Comparison of ENCODE assay signal across 16 mouse cellular contexts in genomic region chr5:131435239-131435876, GRCm38 (mm10).
DNase-seq lines count a peak whose midpoint lies in the region; ATAC-seq and TF ChIP-seq lines count a peak whose summit lies in the region.
"Had no signal": no experiment of that assay in that cellular context is flagged by ENCODE, and none has a peak within 500 bp of the region (broad histone marks: within the 10 kb centered on the region; RNA-seq: fewer than 3 reads in every experiment).

No protein-coding gene starts in this region.

- peak; percentile 40; the same call in 1 of the 2 replicates for ATAC-seq in embryonic facial prominence, embryonic 11.5 days (replicated peaks; ENCODE audit: insufficient number of reproducible peaks, low FRiP score, low TSS enrichment, low read depth)
- ATAC-seq in hindbrain, embryonic 14.5 days (ENCODE audit: low FRiP score) = peak; percentile 54; the same call in 1 of the 2 replicates
- ATAC-seq in neural tube, embryonic 14.5 days (ENCODE audit: low read depth) = no peak
- no peak for ATAC-seq in activated CD4-positive, CD25-positive, alpha-beta regulatory T cell, adult 4 months
- no peak for ATAC-seq in lung, postnatal 0 days

- no peaks in the 10 kb centered on the region for H3K9me3 ChIP-seq in embryonic facial prominence, embryonic 11.5 days (replicated peaks; ENCODE audit: control insufficient read depth, low read length)
- H3K9me3 ChIP-seq in embryonic facial prominence, embryonic 10.5 days = peaks cover under 1% of the 10 kb centered on the region
- no peaks in the 10 kb centered on the region for H3K9me3 ChIP-seq in hindbrain, embryonic 14.5 days (ENCODE audit: control insufficient read depth, low read length)
- no peaks in the 10 kb centered on the region for H3K9me3 ChIP-seq in neural tube, embryonic 14.5 days (ENCODE audit: control insufficient read depth, low read length)
- no peaks in the 10 kb centered on the region for H3K9me3 ChIP-seq in lung, postnatal 0 days (ENCODE audit: low read length)
- H3K9me3 ChIP-seq: heart, embryonic 13.5 days; liver, embryonic 13.5 days had no signal

- H3K4me1 ChIP-seq in embryonic facial prominence, embryonic 11.5 days (ENCODE audit: control insufficient read depth, insufficient read depth, low read length) = no peaks in the 10 kb centered on the region
- peaks cover 8% of the 10 kb centered on the region for H3K4me1 ChIP-seq in embryonic facial prominence, embryonic 10.5 days
- H3K4me1 ChIP-seq in hindbrain, embryonic 14.5 days (replicated peaks; ENCODE audit: control insufficient read depth, insufficient read depth, low read length) = peaks cover 6% of the 10 kb centered on the region
- H3K4me1 ChIP-seq in neural tube, embryonic 14.5 days (ENCODE audit: control insufficient read depth, insufficient read depth, low read length) = no peaks in the 10 kb centered on the region
- H3K4me1 ChIP-seq in lung, postnatal 0 days (ENCODE audit: insufficient read depth, low read depth, low read length) = no peaks in the 10 kb centered on the region
- H3K4me1 ChIP-seq: liver, embryonic 13.5 days had no signal

- no peaks in the 10 kb centered on the region for H3K27me3 ChIP-seq in embryonic facial prominence, embryonic 11.5 days (ENCODE audit: control insufficient read depth, insufficient read depth, low read length)
- no peaks in the 10 kb centered on the region for H3K27me3 ChIP-seq in embryonic facial prominence, embryonic 10.5 days (replicated peaks; ENCODE audit: low read depth, poor library complexity, severe bottlenecking)
- no peaks in the 10 kb centered on the region for H3K27me3 ChIP-seq in hindbrain, embryonic 14.5 days (ENCODE audit: control insufficient read depth, insufficient read depth, low read length)
- H3K27me3 ChIP-seq in neural tube, embryonic 14.5 days (ENCODE audit: control insufficient read depth, insufficient read depth, low read length) = no peaks in the 10 kb centered on the region
- H3K27me3 ChIP-seq in lung, postnatal 0 days (replicated peaks; ENCODE audit: insufficient read depth, low read length) = no peaks in the 10 kb centered on the region
- H3K27me3 ChIP-seq: heart, embryonic 13.5 days; liver, embryonic 13.5 days had no signal

- H3K9ac ChIP-seq in embryonic facial prominence, embryonic 11.5 days (replicated peaks; ENCODE audit: low read length) = no peak overlapping the region
- no peak overlapping the region for H3K9ac ChIP-seq in hindbrain, embryonic 14.5 days
- H3K9ac ChIP-seq in neural tube, embryonic 14.5 days (replicated peaks; ENCODE audit: low read depth, low read length) = no peak overlapping the region
- no peak overlapping the region for H3K9ac ChIP-seq in lung, postnatal 0 days (replicated peaks; ENCODE audit: low read depth)
- H3K9ac ChIP-seq: heart, embryonic 13.5 days; liver, embryonic 13.5 days had no signal

- TF ChIP-seq POLR2A in brain, embryonic 14.5 days (IDR thresholded peaks at IDR 0.05; ENCODE audit: borderline replicate concordance, extremely low read depth, insufficient read depth, insufficient read length, poor library complexity, severe bottlenecking) = no peak

- no peak overlapping the region for H3K27ac ChIP-seq in embryonic facial prominence, embryonic 11.5 days (replicated peaks; ENCODE audit: low read depth, low read length)
- H3K27ac ChIP-seq in embryonic facial prominence, embryonic 10.5 days (replicated peaks) = no peak overlapping the region
- H3K27ac ChIP-seq in hindbrain, embryonic 14.5 days = peak overlapping the region; percentile 9
- H3K27ac ChIP-seq in neural tube, embryonic 14.5 days (ENCODE audit: low read depth, low read length) = 0 out of 2 replicates have a peak overlapping the region, but pooled peaks have one; percentile 30
- no peak overlapping the region for H3K27ac ChIP-seq in lung, postnatal 0 days (ENCODE audit: low read length)
- H3K27ac ChIP-seq: heart, embryonic 13.5 days; liver, embryonic 13.5 days; stomach, postnatal 0 days had no signal

- TF ChIP-seq CTCF in brain, embryonic 14.5 days (IDR thresholded peaks at IDR 0.05; ENCODE audit: borderline replicate concordance, extremely low read depth, insufficient read depth, insufficient read length) = no peak
- TF ChIP-seq CTCF in lung, postnatal 0 days (IDR thresholded peaks at IDR 0.05) = no peak

- no peak overlapping the region for H3K4me2 ChIP-seq in embryonic facial prominence, embryonic 11.5 days (ENCODE audit: low read depth, low read length)
- no peak overlapping the region for H3K4me2 ChIP-seq in hindbrain, embryonic 14.5 days (replicated peaks)
- H3K4me2 ChIP-seq in neural tube, embryonic 14.5 days (ENCODE audit: low read depth, low read length) = no peak overlapping the region
- no peak overlapping the region for H3K4me2 ChIP-seq in lung, postnatal 0 days (replicated peaks; ENCODE audit: low read depth, low read length)
- H3K4me2 ChIP-seq: heart, embryonic 13.5 days; liver, embryonic 13.5 days had no signal

- TF ChIP-seq EP300 in lung, postnatal 0 days (IDR thresholded peaks at IDR 0.05) = no peak

- no peak for DNase-seq in embryonic facial prominence, embryonic 11.5 days (ENCODE audit: low spot score)
- DNase-seq in embryonic facial prominence, embryonic 10.5 days (ENCODE audit: low spot score) = no peak
- peak; percentile 82 for DNase-seq in brain, embryonic 14.5 days (ENCODE audit: low read depth)
- no peak for DNase-seq in hindbrain, embryonic 14.5 days (ENCODE audit: low spot score)
- no peak for DNase-seq in lung, postnatal 0 days (ENCODE audit: low spot score)
- DNase-seq in gastrocnemius, adult 8-10 months (ENCODE audit: low spot score in 2 of 2) = no peak
- DNase-seq: cerebellum, adult 18-20 months; kidney, adult 2 months; kidney, postnatal 25 days; liver, embryonic 13.5 days; lung, postnatal 14 days; thymus, postnatal 25 days had no signal

- peaks cover 11% of the 10 kb centered on the region for H3K36me3 ChIP-seq in embryonic facial prominence, embryonic 11.5 days (replicated peaks; ENCODE audit: control insufficient read depth, insufficient read depth, low read depth, low read length)
- peaks cover 41% of the 10 kb centered on the region for H3K36me3 ChIP-seq in embryonic facial prominence, embryonic 10.5 days (replicated peaks)
- H3K36me3 ChIP-seq in hindbrain, embryonic 14.5 days (replicated peaks; ENCODE audit: control insufficient read depth, insufficient read depth) = peaks cover 38% of the 10 kb centered on the region
- peaks cover 23% of the 10 kb centered on the region for H3K36me3 ChIP-seq in neural tube, embryonic 14.5 days (ENCODE audit: control insufficient read depth, insufficient read depth, low read length)
- peaks cover 7% of the 10 kb centered on the region; the same call in 1 of the 2 replicates for H3K36me3 ChIP-seq in lung, postnatal 0 days (ENCODE audit: insufficient read depth, low read length)

- 83% methylated on average over 10 of the region's 10 CpGs for WGBS in embryonic facial prominence, embryonic 11.5 days
- 88% methylated on average over 10 of the region's 10 CpGs for WGBS in embryonic facial prominence, embryonic 10.5 days
- WGBS in hindbrain, embryonic 14.5 days = 48% methylated on average over 10 of the region's 10 CpGs
- WGBS in neural tube, embryonic 14.5 days = 55% methylated on average over 10 of the region's 10 CpGs
- 90% methylated on average over 10 of the region's 10 CpGs for WGBS in lung, postnatal 0 days

- H3K4me3 ChIP-seq in embryonic facial prominence, embryonic 11.5 days (ENCODE audit: low read depth, low read length) = no peak overlapping the region
- H3K4me3 ChIP-seq in embryonic facial prominence, embryonic 10.5 days = no peak overlapping the region
- no peak overlapping the region for H3K4me3 ChIP-seq in hindbrain, embryonic 14.5 days (replicated peaks; ENCODE audit: low read length)
- no peak overlapping the region for H3K4me3 ChIP-seq in neural tube, embryonic 14.5 days (ENCODE audit: low read depth, low read length)
- no peak overlapping the region for H3K4me3 ChIP-seq in lung, postnatal 0 days (ENCODE audit: low read depth, low read length)
- H3K4me3 ChIP-seq: heart, embryonic 13.5 days; liver, embryonic 13.5 days had no signal

Comparison
In these comparisons a context has a peak if more than half of its experiments do, and no peak if none do; other contexts are left out.
1. ATAC-seq: peak in embryonic facial prominence, embryonic 11.5 days (single experiment) and hindbrain, embryonic 14.5 days (single experiment); none in neural tube, embryonic 14.5 days (single experiment), activated CD4-positive, CD25-positive, alpha-beta regulatory T cell, adult 4 months (single experiment) and lung, postnatal 0 days (single experiment).
2. H3K27ac ChIP-seq: peak in hindbrain, embryonic 14.5 days (single experiment) and neural tube, embryonic 14.5 days (single experiment); none in embryonic facial prominence, embryonic 11.5 days (single experiment), embryonic facial prominence, embryonic 10.5 days (single experiment) and lung, postnatal 0 days (single experiment).